In genomic region chr11:119564383-119564782, GRCm38 (mm10) we compare ENCODE assay signal across 26 mouse cellular contexts. TPM values are rescaled to one million over a fixed set of nuclear protein-coding genes. Genes with fewer than 3 reads are reported as not detected.
A peak's percentile ranks its signal among the peaks of the same experiment; 100 is the strongest.
DNase-seq lines count a peak whose midpoint lies in the region; ATAC-seq lines count a peak whose summit lies in the region.
"Had no signal": no experiment of that assay in that cellular context is flagged by ENCODE, and none has a peak within 500 bp of the region (broad histone marks: within the 10 kb centered on the region; RNA-seq: fewer than 3 reads in every experiment).

No protein-coding gene starts in this region.

- 0 out of 2 replicates have a peak, but pooled peaks cover 8% of the 10 kb centered on the region for H3K27me3 ChIP-seq in midbrain, embryonic 15.5 days (replicated peaks)
- peaks cover 38% of the 10 kb centered on the region for H3K27me3 ChIP-seq in midbrain, embryonic 13.5 days
- H3K27me3 ChIP-seq in embryonic facial prominence, embryonic 10.5 days (replicated peaks; ENCODE audit: low read depth, poor library complexity, severe bottlenecking) = peaks cover 54% of the 10 kb centered on the region
- H3K27me3 ChIP-seq: forebrain, embryonic 15.5 days had no signal

- peak; percentile 39 to 43 for DNase-seq in cerebellum, adult 18-20 months
- peak; percentile 45 for DNase-seq in cerebellum, adult 9-10 months
- no peak for DNase-seq in thymus, postnatal 10 days (ENCODE audit: low spot score in 2 of 2)
- DNase-seq in liver = no peak
- no peak for DNase-seq in embryonic facial prominence, embryonic 10.5 days (ENCODE audit: low spot score)
- DNase-seq: adrenal gland, adult 8-10 months; adrenal gland, postnatal 25 days; gastrocnemius, postnatal 25 days; heart, adult 18-20 months; heart, postnatal 10 days; heart, postnatal 36 days; kidney, adult 11 months had no signal

- no peak for ATAC-seq in midbrain, embryonic 15.5 days (replicated peaks)
- no peak for ATAC-seq in midbrain, embryonic 13.5 days
- ATAC-seq: activated CD4-positive, CD25-positive, alpha-beta regulatory T cell, adult 4 months; CD4-positive, CD25-positive, alpha-beta regulatory T cell, adult 4 months; forebrain, embryonic 15.5 days; hindbrain, embryonic 16.5 days; intestine, embryonic 15.5 days had no signal

- H3K4me2 ChIP-seq in midbrain, embryonic 15.5 days = no peak overlapping the region
- no peak overlapping the region for H3K4me2 ChIP-seq in midbrain, embryonic 13.5 days (replicated peaks)
- H3K4me2 ChIP-seq: embryonic facial prominence, embryonic 13.5 days; forebrain, embryonic 12.5 days; forebrain, embryonic 15.5 days; heart, embryonic 12.5 days; heart, embryonic 15.5 days; hindbrain, embryonic 13.5 days; intestine, embryonic 15.5 days had no signal

- H3K4me3 ChIP-seq in midbrain, embryonic 15.5 days = no peak overlapping the region
- no peak overlapping the region for H3K4me3 ChIP-seq in midbrain, embryonic 13.5 days (replicated peaks)
- H3K4me3 ChIP-seq in embryonic facial prominence, embryonic 10.5 days = no peak overlapping the region
- H3K4me3 ChIP-seq: embryonic facial prominence, embryonic 13.5 days; erythroblast, embryonic 14.5 days; forebrain, embryonic 12.5 days; forebrain, embryonic 15.5 days; heart, embryonic 12.5 days; heart, embryonic 15.5 days; hindbrain, embryonic 10.5 days; hindbrain, embryonic 13.5 days; intestine, embryonic 15.5 days had no signal

- H3K4me1 ChIP-seq in midbrain, embryonic 15.5 days = peaks cover 23% of the 10 kb centered on the region
- H3K4me1 ChIP-seq in midbrain, embryonic 13.5 days (replicated peaks) = peaks cover 44% of the 10 kb centered on the region
- peaks cover 33% of the 10 kb centered on the region for H3K4me1 ChIP-seq in embryonic facial prominence, embryonic 10.5 days
- H3K4me1 ChIP-seq: intestine, embryonic 15.5 days had no signal

- H3K27ac ChIP-seq in midbrain, embryonic 15.5 days = 0 out of 2 replicates have a peak overlapping the region, but pooled peaks have one; percentile 62
- H3K27ac ChIP-seq in midbrain, embryonic 13.5 days = no peak overlapping the region; the same call in 1 of the 2 replicates
- no peak overlapping the region for H3K27ac ChIP-seq in embryonic facial prominence, embryonic 10.5 days (replicated peaks)
- H3K27ac ChIP-seq: embryonic facial prominence, embryonic 13.5 days; forebrain, embryonic 12.5 days; forebrain, embryonic 15.5 days; heart, embryonic 15.5 days; intestine, embryonic 15.5 days had no signal

- H3K36me3 ChIP-seq in midbrain, embryonic 15.5 days (replicated peaks) = no peaks in the 10 kb centered on the region
- no peaks in the 10 kb centered on the region for H3K36me3 ChIP-seq in midbrain, embryonic 13.5 days
- no peaks in the 10 kb centered on the region for H3K36me3 ChIP-seq in embryonic facial prominence, embryonic 10.5 days (replicated peaks)
- H3K36me3 ChIP-seq: embryonic facial prominence, embryonic 13.5 days; forebrain, embryonic 12.5 days; forebrain, embryonic 15.5 days; heart, embryonic 12.5 days; heart, embryonic 15.5 days; hindbrain, embryonic 10.5 days; hindbrain, embryonic 13.5 days; intestine, embryonic 15.5 days had no signal

- WGBS in midbrain, embryonic 15.5 days = 89% methylated on average over 10 of the region's 10 CpGs
- 87% methylated on average over 10 of the region's 10 CpGs for WGBS in midbrain, embryonic 13.5 days
- 86% methylated on average over 10 of the region's 10 CpGs for WGBS in embryonic facial prominence, embryonic 10.5 days

- H3K9me3 ChIP-seq in midbrain, embryonic 15.5 days = no peaks in the 10 kb centered on the region
- H3K9me3 ChIP-seq in midbrain, embryonic 13.5 days = no peaks in the 10 kb centered on the region
- no peaks in the 10 kb centered on the region for H3K9me3 ChIP-seq in embryonic facial prominence, embryonic 10.5 days
- H3K9me3 ChIP-seq: embryonic facial prominence, embryonic 13.5 days; forebrain, embryonic 12.5 days; forebrain, embryonic 15.5 days; heart, embryonic 12.5 days; heart, embryonic 15.5 days; hindbrain, embryonic 10.5 days; hindbrain, embryonic 13.5 days; intestine, embryonic 15.5 days had no signal

- no peak overlapping the region for H3K9ac ChIP-seq in midbrain, embryonic 15.5 days
- H3K9ac ChIP-seq in midbrain, embryonic 13.5 days (replicated peaks) = no peak overlapping the region
- H3K9ac ChIP-seq: embryonic facial prominence, embryonic 13.5 days; forebrain, embryonic 12.5 days; forebrain, embryonic 15.5 days; heart, embryonic 12.5 days; heart, embryonic 15.5 days; intestine, embryonic 15.5 days had no signal

RNA-seq across cellular contexts. Expression of gene Nptx1, which starts 16.8 kb away (rescaled TPM):
- polyA plus RNA-seq in midbrain, embryonic 15.5 days (2015; fragmentation: Nextera tagmentation; extraction: Ambion mirVana) = 13.6 and 13.7 TPM in 2 replicates
- 7.3 and 8.6 TPM in 2 replicates for polyA plus RNA-seq in midbrain, embryonic 13.5 days (2015; fragmentation: Nextera tagmentation; extraction: Ambion mirVana)
- 1.9 and 2.6 TPM in 2 replicates for polyA plus RNA-seq in embryonic facial prominence, embryonic 10.5 days (2016; fragmentation: Nextera tagmentation; extraction: Ambion mirVana)
- polyA plus RNA-seq: activated CD4-positive, CD25-positive, alpha-beta regulatory T cell, adult 4 months; CD4-positive, CD25-positive, alpha-beta regulatory T cell, adult 4 months; erythroblast, embryonic 14.5 days had no signal

RNA-seq across cellular contexts. Expression of gene Rptor, which starts 38.3 kb away (rescaled TPM):
- polyA plus RNA-seq in midbrain, embryonic 15.5 days (2015; fragmentation: Nextera tagmentation; extraction: Ambion mirVana) = 13.1 and 14.6 TPM in 2 replicates
- 9.7 and 11.7 TPM in 2 replicates for polyA plus RNA-seq in midbrain, embryonic 13.5 days (2015; fragmentation: Nextera tagmentation; extraction: Ambion mirVana)
- polyA plus RNA-seq in embryonic facial prominence, embryonic 10.5 days (2016; fragmentation: Nextera tagmentation; extraction: Ambion mirVana) = 14.4 and 15.7 TPM in 2 replicates

Comparison
In these comparisons a context has a peak if more than half of its experiments do, and no peak if none do; other contexts are left out.
1. DNase-seq: peak in cerebellum, adult 18-20 months (2 of 2) and cerebellum, adult 9-10 months (single experiment); none in thymus, postnatal 10 days (0 of 2), liver (single experiment) and embryonic facial prominence, embryonic 10.5 days (single experiment).